Mouse (Mus musculus): ENCODE data around the gene Plxdc2. TPM values are rescaled to one million over a fixed set of nuclear protein-coding genes. Genes with fewer than 3 reads are reported as not detected.

Plxdc2 gene
- polyA plus RNA-seq, 1 experiment from 2014 or later: 23.5 TPM

GRCm38 (mm10) chr2:16773398-16774113 is 417.5 kb downstream of the Plxdc2 start:
- Histone ChIP-seq H3K4me2 (ENCODE audit: low read length) (no peak overlapping the region), H3K4me1 (ENCODE audit: control insufficient read depth, insufficient read depth, low read length) (peaks cover 4% of the 10 kb centered on the region; the same call in 1 of the 2 replicates), H3K9me3 (replicated peaks; ENCODE audit: control insufficient read depth, low read length, poor library complexity, severe bottlenecking) (no peaks in the 10 kb centered on the region), H3K9ac (ENCODE audit: low read depth, low read length) (no peak overlapping the region), H3K4me3 (ENCODE audit: low read depth, low read length) (no peak overlapping the region), H3K27me3 (ENCODE audit: control insufficient read depth, insufficient read depth, low read depth, low read length) (no peaks in the 10 kb centered on the region), H3K36me3 (ENCODE audit: control insufficient read depth, insufficient read depth, low read length) (no peaks in the 10 kb centered on the region), H3K27ac (ENCODE audit: low read length) (no peak overlapping the region)
- ATAC-seq: peak; percentile 70
- WGBS: 28% methylated on average over 1 of the region's 1 CpGs

GRCm38 (mm10) chr2:16774114-16774433 is 418.0 kb downstream of the Plxdc2 start:
- Histone ChIP-seq H3K4me3 (ENCODE audit: low read depth, low read length) (no peak overlapping the region), H3K27me3 (ENCODE audit: control insufficient read depth, insufficient read depth, low read depth, low read length) (no peaks in the 10 kb centered on the region), H3K36me3 (ENCODE audit: control insufficient read depth, insufficient read depth, low read length) (no peaks in the 10 kb centered on the region), H3K27ac (ENCODE audit: low read length) (no peak overlapping the region), H3K9ac (ENCODE audit: low read depth, low read length) (no peak overlapping the region), H3K4me2 (ENCODE audit: low read length) (no peak overlapping the region), H3K9me3 (replicated peaks; ENCODE audit: control insufficient read depth, low read length, poor library complexity, severe bottlenecking) (no peaks in the 10 kb centered on the region), H3K4me1 (ENCODE audit: control insufficient read depth, insufficient read depth, low read length) (peaks cover 4% of the 10 kb centered on the region; the same call in 1 of the 2 replicates)
- 0 out of 2 replicates have a peak, but pooled peaks have one; percentile 32 for ATAC-seq
- 68% methylated on average over 3 of the region's 3 CpGs for WGBS

GRCm38 (mm10) chr2:16795283-16795682 is 439.2 kb downstream of the Plxdc2 start:
- Histone ChIP-seq H3K27me3 (ENCODE audit: control insufficient read depth, insufficient read depth, low read depth, low read length) (no peaks in the 10 kb centered on the region), H3K9ac (ENCODE audit: low read depth, low read length) (no peak overlapping the region), H3K27ac (ENCODE audit: low read length) (no peak overlapping the region), H3K4me1 (ENCODE audit: control insufficient read depth, insufficient read depth, low read length) (no peaks in the 10 kb centered on the region), H3K4me3 (ENCODE audit: low read depth, low read length) (no peak overlapping the region), H3K36me3 (ENCODE audit: control insufficient read depth, insufficient read depth, low read length) (no peaks in the 10 kb centered on the region), H3K4me2 (ENCODE audit: low read length) (no peak overlapping the region), H3K9me3 (replicated peaks; ENCODE audit: control insufficient read depth, low read length, poor library complexity, severe bottlenecking) (no peaks in the 10 kb centered on the region)
- ATAC-seq: no peak

Measured in midbrain, embryonic 16.5 days (tissue).